Mouse (Mus musculus) lung, postnatal 0 days (tissue): ENCODE measurements around the gene Pdcd1lg2. TPM values are rescaled to one million over a fixed set of nuclear protein-coding genes. Genes with fewer than 3 reads are reported as not detected.
"Not testable (repeated sequence)": the region's sequence is repeated elsewhere in the genome, so short reads cannot be mapped to it uniquely, and the experiment has no call there.

ENCODE experiments used
- ATAC-seq: fragments of 200-750 bp; cut with Nextera tagmentation; 2 replicates; pipeline ENCODE4 v1.8.0; 2017; ENCODE audit warnings: moderate library complexity
- DNase-seq: peaks from one replicate; pipeline ENCODE4 v3.0.0-alpha.2; 2016; ENCODE audit warnings: low spot score
- H3K27ac ChIP-seq: fragments of 300-500 bp; sonication (generic); 2 replicates; pipeline ENCODE4 v1.5.1; 2014; ENCODE audit warnings: antibody characterized with exemption, mild to moderate bottlenecking, low read length, mixed read lengths
- H3K27me3 ChIP-seq: fragments of 300-500 bp; sonication (generic); replicated peaks from 2 replicates; pipeline ENCODE4 v1.6.1; 2014; ENCODE audit warnings: low read length, mixed read lengths; ENCODE audit not compliant: insufficient read depth
- H3K36me3 ChIP-seq: fragments of 300-500 bp; sonication (generic); 2 replicates; pipeline ENCODE4 v1.6.1; 2014; ENCODE audit warnings: low read length, mixed read lengths; ENCODE audit not compliant: insufficient read depth
- H3K4me1 ChIP-seq: fragments of 300-500 bp; sonication (generic); 2 replicates; pipeline ENCODE4 v1.6.1; 2014; ENCODE audit warnings: antibody characterized with exemption, low read depth, low read length, mixed read lengths; ENCODE audit not compliant: insufficient read depth
- H3K4me2 ChIP-seq: fragments of 300-500 bp; sonication (generic); replicated peaks from 2 replicates; pipeline ENCODE4 v1.6.1; 2014; ENCODE audit warnings: low read depth, mild to moderate bottlenecking, low read length, moderate library complexity, mixed read lengths
- H3K4me3 ChIP-seq: fragments of 300-500 bp; sonication (generic); 2 replicates; pipeline ENCODE4 v1.5.1; 2014; ENCODE audit warnings: low read depth, low read length
- H3K9ac ChIP-seq: fragments of 300-500 bp; sonication (generic); replicated peaks from 2 replicates; pipeline ENCODE4 v1.6.1; 2014; ENCODE audit warnings: low read depth, mild to moderate bottlenecking
- H3K9me3 ChIP-seq: fragments of 300-500 bp; sonication (generic); 2 replicates; pipeline ENCODE4 v1.6.1; 2016; ENCODE audit warnings: low read length, mixed read lengths
- CTCF ChIP-seq: IDR thresholded peaks from 2 replicates; pipeline ENCODE4 v1.5.1; 2016; ENCODE audit warnings: antibody characterized with exemption, mild to moderate bottlenecking
- EP300 ChIP-seq: IDR thresholded peaks from 2 replicates; pipeline ENCODE4 v1.6.1; 2016; ENCODE audit warnings: antibody characterized with exemption, mild to moderate bottlenecking, control low read depth
- WGBS: fragments of 180-500 bp; shearing (Covaris S2); extraction: QIAGEN DNeasy Blood & Tissue Kit; methylation state at CpG from one replicate; pipeline ENCODE4 v1.1.7; 2014; 5-methylcytosine and 5-hydroxymethylcytosine counted together
- polyA plus RNA-seq: library from polyadenylated mRNA; unstranded; fragments of >200 nt; fragmentation: Nextera tagmentation; extraction: Ambion mirVana; gene quantifications from 2 replicates; pipeline ENCODE4 v1.2.1, GENCODE M21; 2015

The Pdcd1lg2 gene
- polyA plus RNA-seq, 1 experiment from 2014 or later: 0.26 TPM

DNA sequence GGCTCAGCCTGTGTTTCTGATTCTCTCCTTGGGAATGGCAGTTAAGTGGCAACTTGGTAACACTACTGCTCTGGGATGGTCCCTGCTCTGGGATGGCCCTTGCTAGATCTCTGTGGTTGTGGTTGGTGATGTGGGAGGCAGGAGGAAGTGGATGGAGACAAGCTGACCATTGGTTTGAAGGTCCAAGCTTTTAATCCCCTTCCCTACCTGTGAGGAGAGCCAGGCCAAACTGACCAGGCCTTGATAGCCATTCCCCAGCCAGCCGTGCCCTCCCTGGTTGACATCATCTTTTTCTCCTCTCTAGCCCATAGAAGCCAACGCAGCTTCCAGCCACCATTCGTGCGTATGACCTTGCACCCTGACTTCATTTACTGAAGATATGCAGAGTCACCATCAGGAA, 8.1 kb upstream of the Pdcd1lg2 start:
- DNase-seq (no peak), ATAC-seq (no peak)
- Histone ChIP-seq H3K4me1 (no peaks in the 10 kb centered on the region), H3K4me3 (no peak overlapping the region), H3K27ac (no peak overlapping the region), H3K36me3 (no peaks in the 10 kb centered on the region), H3K27me3 (no peaks in the 10 kb centered on the region), H3K9me3 (no peaks in the 10 kb centered on the region), H3K9ac (no peak overlapping the region), H3K4me2 (no peak overlapping the region)
- WGBS: 88% methylated on average over 4 of the region's 4 CpGs
- no peak for TF ChIP-seq EP300
- no peak for TF ChIP-seq CTCF

DNA sequence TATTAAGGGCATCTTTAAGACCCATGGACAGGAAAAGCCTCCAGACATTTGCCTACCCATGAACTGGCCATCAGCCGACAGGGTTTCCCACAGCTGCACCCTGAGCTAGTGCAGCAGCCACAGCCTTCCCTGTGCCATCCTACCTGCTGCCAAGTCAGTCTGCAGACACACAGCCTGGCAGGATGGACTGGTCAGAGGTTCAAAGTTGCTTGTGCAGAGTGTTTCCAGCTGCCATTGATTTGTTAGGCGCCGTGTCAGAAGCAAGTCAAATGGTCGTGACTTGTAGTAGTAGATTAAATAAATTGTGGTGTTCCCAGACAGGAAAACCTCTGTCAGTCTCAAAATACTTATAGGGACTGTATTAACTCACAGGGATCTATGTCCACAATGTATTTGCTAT, 7.5 kb upstream of the Pdcd1lg2 start:
- Histone ChIP-seq H3K4me3 (no peak overlapping the region), H3K9me3 (no peaks in the 10 kb centered on the region), H3K4me2 (no peak overlapping the region), H3K4me1 (no peaks in the 10 kb centered on the region), H3K27ac (no peak overlapping the region), H3K36me3 (no peaks in the 10 kb centered on the region), H3K27me3 (no peaks in the 10 kb centered on the region), H3K9ac (no peak overlapping the region)
- 67% methylated on average over 4 of the region's 4 CpGs for WGBS
- DNase-seq (no peak), ATAC-seq (no peak)
- TF ChIP-seq EP300 (no peak), CTCF (no peak)

DNA sequence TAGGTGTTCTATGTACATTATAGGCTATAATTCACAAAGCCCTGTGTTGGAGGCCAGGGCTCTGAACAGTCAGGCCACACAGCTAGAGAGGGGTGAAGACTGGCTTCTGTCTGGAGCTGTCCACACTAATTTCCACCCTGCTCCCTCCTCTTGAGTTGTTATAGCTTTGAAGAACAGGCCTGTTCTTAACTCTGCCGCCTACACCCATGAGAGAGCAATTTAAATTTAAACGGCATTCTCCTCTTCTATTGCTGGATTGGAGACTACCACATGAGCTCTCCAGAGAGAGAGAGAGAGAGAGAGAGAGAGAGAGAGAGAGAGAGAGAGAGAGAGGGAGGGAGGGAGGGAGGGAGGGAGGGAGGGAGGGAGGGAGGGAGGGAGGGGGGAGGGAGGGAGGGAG, 5.3 kb upstream of the Pdcd1lg2 start:
- no peak for ATAC-seq
- no peak overlapping the region for H3K4me2 ChIP-seq
- no peak for TF ChIP-seq CTCF
- no peak for TF ChIP-seq EP300
- DNase-seq: no peak
- no peaks in the 10 kb centered on the region for H3K4me1 ChIP-seq
- H3K36me3 ChIP-seq: no peaks in the 10 kb centered on the region
- H3K9ac ChIP-seq: no peak overlapping the region
- H3K9me3 ChIP-seq: no peaks in the 10 kb centered on the region
- WGBS: 74% methylated on average over 2 of the region's 2 CpGs
- no peaks in the 10 kb centered on the region for H3K27me3 ChIP-seq
- H3K27ac ChIP-seq: no peak overlapping the region
- H3K4me3 ChIP-seq: no peak overlapping the region

DNA sequence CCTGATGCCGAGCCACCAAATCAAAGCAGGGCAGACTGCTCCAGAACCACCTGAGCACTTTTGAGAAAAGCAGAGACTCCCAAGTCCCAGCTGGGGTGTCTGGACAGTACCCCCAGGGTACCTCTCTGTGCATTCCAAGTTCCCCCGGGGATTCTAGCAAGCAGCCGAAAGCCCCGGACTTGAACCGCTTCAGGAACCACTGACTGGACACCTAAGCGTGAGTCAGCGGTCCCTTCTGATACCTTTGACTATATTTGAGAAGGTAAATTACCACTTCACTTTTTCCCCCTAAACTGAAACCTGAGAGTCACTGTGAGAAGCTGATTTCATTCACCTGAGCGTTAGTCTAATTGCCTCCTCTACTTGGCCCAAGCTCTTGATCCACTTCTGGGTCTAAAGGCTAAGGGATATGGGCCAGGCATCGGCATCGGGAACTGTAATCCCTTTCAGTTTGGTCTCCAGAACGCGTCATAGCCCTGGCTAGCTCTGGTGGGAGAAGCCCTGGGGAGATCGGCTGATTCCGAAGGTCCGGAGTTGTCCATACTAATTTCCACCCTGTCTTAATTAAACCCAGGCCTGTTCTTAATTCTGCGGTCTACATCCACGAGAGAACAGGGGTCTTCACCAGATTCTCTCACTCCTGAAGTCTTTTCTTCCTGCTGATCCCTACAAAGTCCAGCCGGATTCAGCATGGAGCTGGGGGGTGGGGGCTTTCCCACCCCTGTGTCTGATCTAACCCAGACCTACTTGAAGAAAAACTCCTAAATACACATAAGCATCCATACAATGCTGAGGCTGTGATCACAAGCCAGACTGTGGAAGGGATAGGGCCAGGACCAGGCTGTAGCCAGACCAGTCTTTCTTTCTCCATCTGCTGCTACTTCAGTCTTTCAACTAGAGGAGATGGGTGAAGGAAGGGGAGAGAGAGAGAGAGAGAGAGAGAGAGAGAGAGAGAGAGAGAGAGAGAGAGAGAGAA, 4.4 kb upstream of the Pdcd1lg2 start:
- TF ChIP-seq EP300: no peak
- no peak for TF ChIP-seq CTCF
- no peak overlapping the region for H3K9ac ChIP-seq
- ATAC-seq (no peak), DNase-seq (no peak)
- H3K4me1 ChIP-seq: no peaks in the 10 kb centered on the region
- WGBS: 85% methylated on average over 18 of the region's 18 CpGs
- H3K27ac ChIP-seq: no peak overlapping the region
- no peaks in the 10 kb centered on the region for H3K36me3 ChIP-seq
- no peak overlapping the region for H3K4me3 ChIP-seq
- H3K4me2 ChIP-seq: no peak overlapping the region
- no peaks in the 10 kb centered on the region for H3K9me3 ChIP-seq
- no peaks in the 10 kb centered on the region for H3K27me3 ChIP-seq

DNA sequence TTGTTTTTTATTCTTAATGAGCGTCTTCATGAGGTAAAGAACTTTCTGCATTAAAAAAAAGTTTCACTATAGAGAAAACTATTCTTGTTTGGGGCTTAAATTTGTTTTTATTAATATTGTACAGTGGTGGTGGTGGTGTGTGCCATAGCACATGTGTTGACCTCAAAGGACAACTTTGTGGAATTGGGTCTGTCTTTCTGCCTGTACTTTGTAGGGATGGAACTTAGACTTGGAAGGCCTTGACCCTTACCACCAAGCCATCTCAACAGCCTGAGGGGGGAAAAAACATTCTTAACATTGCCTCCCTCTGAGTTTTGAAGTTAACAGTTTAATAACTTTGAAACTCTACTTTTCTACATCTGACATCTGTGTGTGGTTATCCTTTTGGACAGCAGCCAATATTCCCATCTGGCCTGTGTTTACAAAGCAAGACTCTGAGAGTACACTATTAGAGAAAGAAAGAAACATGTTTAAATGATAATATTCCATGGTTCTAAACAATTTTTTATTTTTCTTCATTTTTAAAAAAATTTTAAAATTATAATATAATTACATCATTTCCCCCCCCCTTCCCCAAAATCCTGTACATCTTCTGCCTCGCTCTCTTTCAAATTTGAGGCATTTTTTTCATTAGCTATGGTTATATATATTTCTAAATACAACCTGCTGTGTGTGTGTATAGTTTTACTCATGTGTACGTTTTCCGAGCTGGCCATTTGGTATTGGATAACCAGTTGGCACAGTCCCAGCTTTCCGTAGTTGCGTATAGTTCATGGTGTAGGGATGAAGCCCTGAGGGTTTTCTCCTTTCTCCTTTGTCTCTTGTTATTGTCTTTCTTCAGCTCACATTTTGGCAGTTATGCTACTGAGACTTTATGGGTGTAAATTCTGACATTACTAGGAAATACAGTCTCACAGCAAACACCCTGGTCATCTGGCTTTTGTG, 2.0 kb downstream of the Pdcd1lg2 start:
- TF ChIP-seq EP300 (no peak), CTCF (no peak)
- H3K9me3 ChIP-seq: no peaks in the 10 kb centered on the region
- no peak overlapping the region for H3K4me2 ChIP-seq
- no peak overlapping the region for H3K9ac ChIP-seq
- no peak overlapping the region for H3K27ac ChIP-seq
- no peaks in the 10 kb centered on the region for H3K27me3 ChIP-seq
- H3K4me1 ChIP-seq: no peaks in the 10 kb centered on the region
- ATAC-seq: no peak
- peak; percentile 66 for DNase-seq
- 49% methylated on average over 6 of the region's 6 CpGs for WGBS
- no peak overlapping the region for H3K4me3 ChIP-seq
- no peaks in the 10 kb centered on the region for H3K36me3 ChIP-seq

DNA sequence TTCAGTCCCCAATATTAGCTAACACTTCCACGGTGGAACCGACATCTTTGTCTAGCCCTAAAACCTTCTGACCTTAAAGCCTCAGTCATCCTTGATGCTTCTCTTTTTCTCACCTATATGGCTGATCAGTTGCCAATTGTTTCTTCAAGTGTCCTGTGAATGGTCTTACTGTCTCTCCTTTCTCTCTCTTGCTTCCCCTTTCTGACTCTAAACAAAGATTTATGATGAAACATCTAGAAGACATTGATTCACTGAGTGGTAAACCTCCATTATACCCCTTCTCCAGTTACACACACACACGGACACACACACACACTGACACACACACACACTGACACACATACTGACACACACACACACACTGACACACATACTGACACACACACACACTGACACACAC, 3.8 kb downstream of the Pdcd1lg2 start:
- no peak overlapping the region for H3K27ac ChIP-seq
- TF ChIP-seq CTCF: no peak
- TF ChIP-seq EP300: no peak
- no peak for DNase-seq
- H3K36me3 ChIP-seq: no peaks in the 10 kb centered on the region
- no peaks in the 10 kb centered on the region for H3K27me3 ChIP-seq
- no peak overlapping the region for H3K4me3 ChIP-seq
- no peak overlapping the region for H3K9ac ChIP-seq
- 78% methylated on average over 3 of the region's 3 CpGs for WGBS
- no peaks in the 10 kb centered on the region for H3K9me3 ChIP-seq
- ATAC-seq: no peak
- H3K4me2 ChIP-seq: no peak overlapping the region
- H3K4me1 ChIP-seq: peaks cover 3% of the 10 kb centered on the region; the same call in 1 of the 2 replicates

DNA sequence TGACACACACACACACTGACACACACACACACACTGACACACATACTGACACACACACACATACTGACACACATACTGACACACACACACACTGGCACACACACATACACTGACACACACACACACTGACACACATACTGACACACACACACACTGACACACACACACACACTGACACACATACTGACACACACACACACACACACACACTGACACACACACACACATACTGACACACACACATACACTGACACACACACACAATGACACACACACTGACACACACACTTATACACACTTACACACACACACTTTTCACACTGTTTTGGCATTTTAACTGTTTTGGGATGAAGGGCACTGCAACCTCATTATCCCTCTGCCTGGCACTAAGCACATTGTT, 4.2 kb downstream of the Pdcd1lg2 start:
- not testable (repeated sequence) for H3K9me3 ChIP-seq, H3K4me3 ChIP-seq, H3K4me1 ChIP-seq, H3K36me3 ChIP-seq, ATAC-seq, H3K27me3 ChIP-seq, H3K9ac ChIP-seq, H3K4me2 ChIP-seq, DNase-seq, H3K27ac ChIP-seq
